Mouse (Mus musculus) brown adipose tissue, adult 24 weeks (tissue): ENCODE measurements around the gene Hoxa6. TPM values are rescaled to one million over a fixed set of nuclear protein-coding genes. Genes with fewer than 3 reads are reported as not detected.

Source experiments
- H3K27ac ChIP-seq: fragments of 200-500 bp; replicated peaks from 2 replicates; pipeline ENCODE4 v1.5.1; 2012; ENCODE audit warnings: low read depth, mild to moderate bottlenecking, low read length
- H3K4me1 ChIP-seq: fragments of 200-500 bp; 2 replicates; pipeline ENCODE4 v1.6.1; 2012; ENCODE audit warnings: low read length, mixed read lengths; ENCODE audit not compliant: control insufficient read depth, insufficient read depth, insufficient read length
- H3K4me3 ChIP-seq: fragments of 200-500 bp; 2 replicates; pipeline ENCODE4 v1.5.1; 2012; ENCODE audit warnings: low read depth, mild to moderate bottlenecking, low read length, moderate library complexity; ENCODE audit not compliant: insufficient read depth
- polyA plus RNA-seq: library from polyadenylated mRNA; stranded (reverse); fragments of >200 nt; gene quantifications from 2 replicates; pipeline ENCODE4 v1.2.4, GENCODE M21; 2012; ENCODE audit not compliant: missing spikeins, insufficient read depth, insufficient read length

The Hoxa6 gene
- polyA plus RNA-seq, 1 experiment: not detected

DNA sequence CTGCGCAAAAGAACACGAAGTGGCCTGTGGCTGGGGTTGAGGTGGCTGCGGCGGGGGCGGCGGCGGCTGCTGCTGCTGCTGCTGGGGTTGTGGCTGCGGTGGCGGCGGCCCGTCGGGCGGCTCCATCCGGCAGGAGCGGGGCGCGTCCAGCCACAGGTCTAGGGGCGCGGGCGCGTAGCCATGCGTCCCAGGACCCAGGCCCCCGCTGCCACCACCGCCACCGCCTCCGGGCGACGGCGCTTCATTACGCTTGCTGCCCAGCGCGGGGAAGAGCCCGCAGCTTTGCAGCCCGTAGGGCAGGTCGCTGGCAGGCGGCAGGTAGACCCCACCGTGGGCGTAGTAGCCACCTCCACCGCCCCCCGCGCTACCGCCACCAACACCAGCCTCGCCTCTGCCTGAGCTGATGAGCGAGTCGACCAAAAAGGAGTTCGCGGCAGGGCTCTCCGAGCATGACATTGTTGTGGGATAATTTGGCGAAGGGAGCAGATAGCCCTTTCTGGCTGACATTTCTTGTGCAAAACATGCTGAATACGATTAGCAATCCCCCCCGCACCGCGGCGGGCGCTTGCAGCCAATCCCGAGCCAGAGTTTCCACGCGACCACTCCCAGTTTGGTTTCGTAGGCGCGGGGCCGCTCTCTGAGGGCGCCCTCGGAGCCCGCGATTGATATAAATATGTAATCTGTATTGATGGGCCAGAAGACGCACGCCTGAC is 26.1 kb upstream of the Hoxa6 start:
- H3K27ac ChIP-seq: no peak overlapping the region
- peak overlapping the region; percentile 26; the same call in 1 of the 2 replicates for H3K4me3 ChIP-seq
- no peaks in the 10 kb centered on the region for H3K4me1 ChIP-seq

DNA sequence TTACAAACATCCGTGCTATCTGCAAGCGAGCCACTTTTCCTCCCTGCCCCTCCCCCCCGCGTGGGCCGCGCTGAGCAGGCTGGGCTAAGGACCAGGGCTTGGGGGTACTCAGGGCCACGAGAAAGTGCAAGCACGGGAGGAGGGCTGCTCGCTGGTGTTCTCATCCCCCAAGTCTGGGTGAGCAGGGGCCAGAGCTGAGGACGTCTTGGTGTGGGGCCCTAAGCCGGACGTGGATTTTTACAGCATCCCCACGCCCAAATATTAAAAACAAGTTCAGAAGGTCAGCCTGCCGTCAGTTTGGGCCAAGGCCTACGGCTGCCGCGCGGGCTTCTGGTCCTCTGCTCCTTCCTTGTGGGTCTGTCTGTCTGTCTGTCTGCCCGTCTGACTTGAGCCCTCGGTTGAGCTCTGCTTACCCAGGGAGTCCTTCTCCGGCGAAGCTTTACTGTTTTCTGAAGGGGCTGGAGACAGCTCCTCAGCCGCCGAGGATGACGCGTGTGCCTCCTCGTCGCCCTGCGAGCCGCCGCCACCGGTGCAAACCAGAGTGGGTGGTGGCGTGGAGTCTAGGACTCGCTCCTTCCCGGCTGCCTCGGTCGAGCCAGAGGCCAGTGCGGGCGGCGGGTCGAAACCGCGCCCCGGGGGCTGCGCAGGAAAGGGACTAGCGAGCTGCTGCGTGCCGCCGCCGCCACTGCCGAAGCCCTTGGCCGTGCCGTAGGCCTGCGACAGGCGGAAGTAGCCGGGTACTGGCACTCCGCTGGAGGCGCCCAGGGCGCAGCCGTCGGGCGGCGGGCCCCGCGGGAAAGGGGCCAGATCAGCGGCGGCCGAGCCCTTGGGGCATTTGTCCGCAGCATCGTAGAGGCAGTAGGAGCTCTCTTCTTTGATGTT is 25.3 kb upstream of the Hoxa6 start:
- Histone ChIP-seq H3K4me3 (peak overlapping the region; percentile 26; the same call in 1 of the 2 replicates), H3K27ac (no peak overlapping the region), H3K4me1 (no peaks in the 10 kb centered on the region)

DNA sequence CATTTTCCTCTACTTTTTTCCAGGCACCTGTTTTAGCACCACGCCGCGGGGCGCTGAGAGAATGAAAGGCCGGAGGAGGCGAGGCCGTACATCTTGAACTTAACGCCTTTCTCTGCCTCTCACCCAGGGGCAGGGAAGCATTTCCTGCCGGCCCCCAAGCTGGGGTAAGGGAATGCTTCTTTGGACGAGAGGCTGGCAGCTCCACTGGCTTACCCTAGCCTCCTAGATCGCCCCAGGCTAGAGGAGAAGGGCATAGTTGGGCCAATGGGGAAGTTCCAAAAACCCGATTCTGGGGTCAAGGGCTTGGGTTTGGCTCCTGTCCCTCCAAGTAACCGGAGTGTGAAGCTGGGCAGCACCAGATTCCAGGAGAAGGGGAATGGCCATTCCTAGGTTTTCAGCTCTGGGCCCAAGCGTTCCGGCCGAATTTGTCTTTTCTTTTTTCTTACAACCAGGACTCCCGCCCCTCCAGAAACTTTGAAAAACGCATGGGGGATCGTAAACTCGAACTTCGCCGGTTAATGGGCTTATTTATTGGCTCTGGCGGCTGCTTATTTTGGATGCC is 24.5 kb upstream of the Hoxa6 start:
- Histone ChIP-seq H3K4me3 (no peak overlapping the region), H3K27ac (no peak overlapping the region), H3K4me1 (no peaks in the 10 kb centered on the region)

- H3K4me3 ChIP-seq: no peak overlapping the region
- H3K27ac ChIP-seq: no peak overlapping the region
- H3K4me1 ChIP-seq: no peaks in the 10 kb centered on the region
These were observed 24.0 kb upstream of the Hoxa6 start for GRCm38 (mm10) chr6:52232568-52232965.

DNA sequence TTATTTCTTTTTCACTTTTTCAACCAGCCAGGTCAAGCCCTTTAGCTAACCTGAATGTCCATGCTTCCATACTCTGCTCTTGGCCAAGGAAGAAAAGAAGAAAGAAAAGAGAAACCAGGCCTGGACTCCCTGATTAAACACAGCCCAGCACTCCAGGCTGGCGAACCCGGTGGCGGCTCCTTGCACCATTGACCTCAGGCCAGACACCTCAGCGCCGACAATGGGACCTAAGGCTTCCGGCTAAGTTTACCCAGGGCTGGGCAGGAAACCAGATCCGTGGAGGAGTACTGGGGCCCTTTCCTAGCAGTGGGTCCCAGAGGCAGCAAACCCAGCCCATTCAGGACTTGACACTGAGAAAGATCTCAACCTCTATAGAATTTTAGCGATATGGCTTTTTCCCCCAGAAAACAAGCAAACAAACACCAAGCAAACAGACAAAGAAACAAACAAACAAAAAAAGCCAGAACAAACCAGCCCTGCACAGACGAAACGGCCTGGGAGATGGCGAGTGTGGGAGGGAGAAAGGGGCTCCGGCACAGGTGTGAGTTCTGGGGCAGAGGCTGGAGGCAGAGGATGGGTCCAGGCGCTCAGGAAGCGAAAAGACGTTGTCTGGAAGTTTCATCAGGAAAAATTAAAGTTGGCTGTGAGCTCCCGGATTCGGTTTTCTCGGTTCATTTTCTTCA is 23.5 kb upstream of the Hoxa6 start:
- Histone ChIP-seq H3K4me3 (no peak overlapping the region), H3K27ac (no peak overlapping the region), H3K4me1 (no peaks in the 10 kb centered on the region)

DNA sequence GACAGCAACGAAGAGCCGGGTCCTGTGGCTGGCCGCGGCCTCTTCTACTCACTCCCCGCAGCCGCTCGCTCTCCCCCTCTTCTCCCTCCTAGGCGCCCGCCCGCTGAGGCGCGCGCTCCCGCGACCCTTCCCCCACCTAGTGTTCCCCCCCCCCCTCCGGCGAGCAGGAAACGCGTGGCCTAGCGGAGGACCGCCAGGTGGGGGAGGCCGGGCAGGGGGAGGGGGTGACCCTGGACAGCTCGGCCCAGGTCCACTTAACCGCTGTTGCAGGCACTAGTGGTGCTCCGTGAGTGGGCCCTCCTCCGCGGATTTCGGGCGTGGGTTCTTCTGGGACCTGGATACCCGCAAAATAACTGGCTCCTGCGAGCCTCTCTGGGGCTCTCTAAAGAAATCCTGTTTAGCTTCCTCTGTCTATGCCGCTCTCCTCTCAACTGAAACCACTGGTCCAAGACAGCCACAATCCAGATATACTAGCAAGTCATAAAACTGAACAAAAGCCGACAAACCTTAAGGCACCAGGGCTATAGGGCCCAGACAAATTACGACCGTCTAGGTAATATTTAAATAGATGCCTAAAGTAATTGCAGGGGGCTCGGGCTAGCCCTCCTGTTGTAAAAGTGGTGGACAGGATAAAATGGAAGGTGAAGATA is 22.1 kb upstream of the Hoxa6 start, which contains the start of gene Hoxa9:
TSS of gene Hoxa9 (minus strand) at position 574 of the 650 bp plus-strand sequence.
- Histone ChIP-seq H3K4me3 (no peak within 1 kb of the TSS), H3K27ac (no peak within 1 kb of the TSS), H3K4me1 (no peaks in the 10 kb centered on the region)

DNA sequence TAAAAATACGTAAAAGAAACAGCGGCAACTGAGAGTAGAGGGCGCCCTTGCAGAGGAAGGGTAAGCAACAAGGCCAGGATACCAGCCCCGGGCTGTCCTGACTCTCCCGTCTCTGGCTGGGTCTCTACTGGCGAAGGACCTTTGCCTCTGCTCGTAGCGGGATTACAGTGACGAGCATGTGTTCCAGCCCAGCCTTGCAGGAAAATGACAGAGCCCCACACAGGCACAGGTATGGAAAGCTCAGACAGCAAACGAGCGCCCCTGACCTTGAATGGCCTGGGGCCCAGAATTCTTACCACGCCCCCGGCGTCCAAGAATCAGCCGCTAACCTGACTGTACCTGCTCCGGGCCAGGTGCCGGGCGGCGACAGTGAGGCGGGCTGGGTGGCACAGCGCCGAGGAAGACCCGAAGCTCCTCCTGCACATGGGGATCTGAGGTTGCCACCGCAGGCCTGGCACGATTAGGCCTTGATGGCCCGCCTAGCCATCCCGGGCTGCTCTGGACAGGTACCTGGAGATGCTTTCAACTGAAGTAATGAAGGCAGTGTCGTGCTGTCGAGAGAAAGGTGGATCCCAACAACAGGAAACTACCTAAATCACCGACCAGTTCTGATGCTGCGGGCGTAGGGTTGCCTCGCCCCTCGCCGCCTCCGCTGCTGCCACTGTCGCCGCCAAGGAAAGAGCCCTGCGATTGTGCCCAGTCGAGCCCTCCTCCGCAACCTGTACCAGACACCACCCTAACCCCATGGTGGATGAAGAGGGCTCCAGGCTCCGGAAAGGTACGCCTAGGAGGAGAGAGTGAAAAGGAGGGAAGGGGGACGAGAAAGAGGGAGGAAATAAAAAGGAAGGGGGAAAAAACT is 21.3 kb upstream of the Hoxa6 start:
- H3K27ac ChIP-seq: no peak overlapping the region
- H3K4me1 ChIP-seq: no peaks in the 10 kb centered on the region
- no peak overlapping the region for H3K4me3 ChIP-seq

DNA sequence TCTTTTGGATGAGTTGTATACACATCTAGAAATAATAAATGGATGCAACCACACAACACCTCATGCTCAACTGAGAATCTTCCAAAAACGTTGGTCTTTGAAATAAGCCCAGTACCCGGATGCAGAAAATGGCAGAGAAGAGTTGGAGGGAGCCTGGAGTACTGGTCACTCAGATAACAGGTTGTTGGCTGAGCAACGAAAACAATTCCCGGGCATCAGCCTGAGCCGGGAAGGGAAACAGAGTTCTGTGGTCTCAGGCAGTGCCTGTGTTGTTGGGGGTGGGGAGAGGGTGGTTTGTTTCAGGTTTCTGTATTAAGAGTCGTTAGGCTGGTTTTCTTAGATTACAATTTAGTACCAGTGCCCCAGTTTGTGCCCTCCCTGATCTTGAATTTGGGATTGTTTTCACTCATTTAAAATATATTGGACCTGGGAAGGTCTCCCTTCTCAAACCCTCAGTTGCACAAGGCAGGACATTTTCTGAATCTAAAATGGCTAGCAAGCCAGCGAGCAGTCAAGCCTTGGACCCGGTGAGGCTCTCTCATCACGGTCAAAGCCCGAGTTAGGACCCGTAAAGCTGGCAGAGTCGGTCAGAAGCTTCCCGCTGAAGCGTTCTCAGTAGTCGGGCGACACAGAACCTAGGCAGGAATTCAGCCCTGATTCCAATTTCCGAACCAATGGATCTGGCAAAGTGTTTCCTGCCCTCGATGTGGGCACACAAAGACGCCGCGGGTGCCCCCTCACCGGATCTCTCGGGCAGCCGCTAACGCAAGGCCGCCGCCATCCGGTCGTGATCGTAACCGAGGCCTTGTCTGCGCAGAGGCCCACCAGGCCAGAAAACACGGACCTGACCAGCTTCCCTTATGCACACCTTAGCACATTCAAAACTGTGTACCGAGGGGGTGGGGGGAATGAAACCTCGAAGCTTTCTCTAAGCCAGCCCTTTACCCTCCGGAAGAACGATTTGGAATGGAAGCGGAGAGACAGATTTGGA is 20.2 kb upstream of the Hoxa6 start:
- Histone ChIP-seq H3K4me1 (no peaks in the 10 kb centered on the region), H3K27ac (no peak overlapping the region), H3K4me3 (no peak overlapping the region)

- H3K4me3 ChIP-seq: no peak overlapping the region
- H3K4me1 ChIP-seq: no peaks in the 10 kb centered on the region
- no peak overlapping the region for H3K27ac ChIP-seq
These were observed 19.1 kb upstream of the Hoxa6 start for GRCm38 (mm10) chr6:52227470-52228222.

- no peak overlapping the region for H3K27ac ChIP-seq
- no peaks in the 10 kb centered on the region for H3K4me1 ChIP-seq
- peak overlapping the region; percentile 49 for H3K4me3 ChIP-seq
These were observed 18.2 kb upstream of the Hoxa6 start for GRCm38 (mm10) chr6:52226569-52227257.

DNA sequence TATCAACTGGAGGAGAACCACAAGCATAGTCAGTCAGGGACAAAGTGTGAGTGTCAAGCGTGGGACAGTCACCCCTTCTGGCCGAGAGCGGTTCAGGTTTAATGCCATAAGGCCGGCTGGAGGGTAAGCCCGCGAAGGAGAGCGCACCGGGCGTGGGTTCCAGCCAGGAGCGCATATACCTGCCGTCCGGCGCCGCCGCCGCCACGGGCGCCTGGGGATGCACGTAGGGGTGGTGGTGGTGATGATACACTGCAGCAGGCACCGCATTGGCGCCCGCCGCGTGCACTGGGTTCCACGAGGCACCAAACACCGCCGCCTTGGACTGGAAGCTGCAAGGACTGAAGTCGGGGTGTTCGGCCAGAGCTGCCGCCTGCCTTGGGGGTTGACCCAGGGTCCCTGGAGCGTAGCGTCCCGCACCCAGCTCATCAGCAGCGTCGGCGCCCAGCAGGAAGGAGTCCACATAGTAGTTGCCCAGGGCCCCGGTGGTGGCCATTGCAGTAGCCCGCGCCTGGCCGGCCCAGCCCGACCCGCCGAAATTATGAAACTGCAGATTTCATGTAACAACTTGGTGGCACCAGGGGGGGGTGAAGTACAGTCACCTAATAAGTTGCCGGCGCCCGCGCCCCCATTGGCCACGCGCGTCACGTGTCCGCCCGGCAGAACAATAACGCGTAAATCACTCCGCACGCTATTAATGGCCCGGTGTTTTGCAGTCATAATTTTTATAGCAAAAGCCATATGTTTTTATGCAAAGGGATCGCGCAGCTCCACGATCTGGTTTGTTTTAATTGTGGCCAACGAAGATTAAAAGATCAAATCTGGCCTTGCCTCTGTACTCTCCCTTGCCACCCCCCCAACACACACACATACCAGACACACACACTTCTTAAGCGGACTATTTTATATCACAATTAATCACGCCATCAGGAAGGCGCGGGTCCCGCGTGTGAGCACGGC is 17.4 kb upstream of the Hoxa6 start:
- Histone ChIP-seq H3K4me1 (no peaks in the 10 kb centered on the region), H3K4me3 (peak overlapping the region; percentile 49), H3K27ac (no peak overlapping the region)
